Mouse (Mus musculus): ENCODE results near the gene Fgd3. TPM values are rescaled to one million over a fixed set of nuclear protein-coding genes. Genes with fewer than 3 reads are reported as not detected.
A peak's percentile ranks its signal among the peaks of the same experiment; 100 is the strongest.

The Fgd3 gene
- polyA plus RNA-seq, 1 experiment from 2014 or later: 2.7 TPM

- no peak for ATAC-seq
- 0 out of 2 replicates have a peak, but pooled peaks cover 4% of the 10 kb centered on the region for H3K27me3 ChIP-seq (ENCODE audit: control insufficient read depth, insufficient read depth, low read depth, low read length)
- H3K9me3 ChIP-seq (replicated peaks; ENCODE audit: control insufficient read depth, low read length, poor library complexity, severe bottlenecking): no peaks in the 10 kb centered on the region
- H3K36me3 ChIP-seq (ENCODE audit: control insufficient read depth, insufficient read depth, low read length): no peaks in the 10 kb centered on the region
- H3K4me3 ChIP-seq (ENCODE audit: low read depth, low read length): no peak overlapping the region
- H3K4me2 ChIP-seq (ENCODE audit: low read length): no peak overlapping the region
- no peak overlapping the region for H3K9ac ChIP-seq (ENCODE audit: low read depth, low read length)
- WGBS: 19% methylated on average over 5 of the region's 5 CpGs
- H3K4me1 ChIP-seq (ENCODE audit: control insufficient read depth, insufficient read depth, low read length): 0 out of 2 replicates have a peak, but pooled peaks cover 3% of the 10 kb centered on the region
- no peak overlapping the region for H3K27ac ChIP-seq (ENCODE audit: low read length)
Observed at GRCm38 (mm10) chr13:49220912-49221311, 99.2 kb downstream of the Fgd3 start.

- Histone ChIP-seq H3K36me3 (ENCODE audit: control insufficient read depth, insufficient read depth, low read length) (no peaks in the 10 kb centered on the region), H3K9ac (ENCODE audit: low read depth, low read length) (no peak overlapping the region), H3K4me3 (ENCODE audit: low read depth, low read length) (no peak overlapping the region), H3K4me1 (ENCODE audit: control insufficient read depth, insufficient read depth, low read length) (peaks cover 5% of the 10 kb centered on the region; the same call in 1 of the 2 replicates), H3K4me2 (ENCODE audit: low read length) (no peak overlapping the region), H3K9me3 (replicated peaks; ENCODE audit: control insufficient read depth, low read length, poor library complexity, severe bottlenecking) (no peaks in the 10 kb centered on the region), H3K27me3 (ENCODE audit: control insufficient read depth, insufficient read depth, low read depth, low read length) (0 out of 2 replicates have a peak, but pooled peaks cover 4% of the 10 kb centered on the region), H3K27ac (ENCODE audit: low read length) (no peak overlapping the region)
- ATAC-seq: no peak
- 91% methylated on average over 4 of the region's 4 CpGs for WGBS
Observed at GRCm38 (mm10) chr13:49219367-49219766, 100.7 kb downstream of the Fgd3 start.

GRCm38 (mm10) chr13:49218651-49219050, 101.5 kb downstream of the Fgd3 start:
- Histone ChIP-seq H3K4me1 (ENCODE audit: control insufficient read depth, insufficient read depth, low read length) (peaks cover 11% of the 10 kb centered on the region; the same call in 1 of the 2 replicates), H3K4me2 (ENCODE audit: low read length) (no peak overlapping the region), H3K9me3 (replicated peaks; ENCODE audit: control insufficient read depth, low read length, poor library complexity, severe bottlenecking) (no peaks in the 10 kb centered on the region), H3K36me3 (ENCODE audit: control insufficient read depth, insufficient read depth, low read length) (no peaks in the 10 kb centered on the region), H3K4me3 (ENCODE audit: low read depth, low read length) (no peak overlapping the region), H3K27ac (ENCODE audit: low read length) (no peak overlapping the region), H3K9ac (ENCODE audit: low read depth, low read length) (no peak overlapping the region), H3K27me3 (ENCODE audit: control insufficient read depth, insufficient read depth, low read depth, low read length) (0 out of 2 replicates have a peak, but pooled peaks cover 4% of the 10 kb centered on the region)
- WGBS: 24% methylated on average over 3 of the region's 3 CpGs
- ATAC-seq: no peak

- 51% methylated on average over 9 of the region's 9 CpGs for WGBS
- no peak for ATAC-seq
- Histone ChIP-seq H3K4me3 (ENCODE audit: low read depth, low read length) (no peak overlapping the region), H3K27ac (ENCODE audit: low read length) (no peak overlapping the region), H3K4me2 (ENCODE audit: low read length) (no peak overlapping the region), H3K27me3 (ENCODE audit: control insufficient read depth, insufficient read depth, low read depth, low read length) (0 out of 2 replicates have a peak, but pooled peaks cover 4% of the 10 kb centered on the region), H3K36me3 (ENCODE audit: control insufficient read depth, insufficient read depth, low read length) (no peaks in the 10 kb centered on the region), H3K4me1 (ENCODE audit: control insufficient read depth, insufficient read depth, low read length) (peaks cover 15% of the 10 kb centered on the region), H3K9ac (ENCODE audit: low read depth, low read length) (no peak overlapping the region), H3K9me3 (replicated peaks; ENCODE audit: control insufficient read depth, low read length, poor library complexity, severe bottlenecking) (no peaks in the 10 kb centered on the region)
Observed at GRCm38 (mm10) chr13:49216808-49217561, 103.1 kb downstream of the Fgd3 start.

- peak overlapping the region; percentile 76 for H3K4me3 ChIP-seq (ENCODE audit: low read depth, low read length)
- H3K27me3 ChIP-seq (ENCODE audit: control insufficient read depth, insufficient read depth, low read depth, low read length): 0 out of 2 replicates have a peak, but pooled peaks cover 4% of the 10 kb centered on the region
- peaks cover 21% of the 10 kb centered on the region for H3K4me1 ChIP-seq (ENCODE audit: control insufficient read depth, insufficient read depth, low read length)
- H3K9ac ChIP-seq (ENCODE audit: low read depth, low read length): peak overlapping the region; percentile 69
- ATAC-seq: no peak
- no peaks in the 10 kb centered on the region for H3K9me3 ChIP-seq (replicated peaks; ENCODE audit: control insufficient read depth, low read length, poor library complexity, severe bottlenecking)
- H3K36me3 ChIP-seq (ENCODE audit: control insufficient read depth, insufficient read depth, low read length): no peaks in the 10 kb centered on the region
- H3K27ac ChIP-seq (ENCODE audit: low read length): no peak overlapping the region
- H3K4me2 ChIP-seq (ENCODE audit: low read length): peak overlapping the region; percentile 87
- WGBS: 2% methylated on average over 17 of the region's 17 CpGs
Observed at GRCm38 (mm10) chr13:49216220-49216552, 103.9 kb downstream of the Fgd3 start.

GRCm38 (mm10) chr13:49215504-49216219, 104.4 kb downstream of the Fgd3 start, which contains the start of gene Card19:
Gene Card19, minus strand, starts transcription at chr13:49216037.
- H3K36me3 ChIP-seq (ENCODE audit: control insufficient read depth, insufficient read depth, low read length): no peaks in the 10 kb centered on the region
- H3K4me2 ChIP-seq (ENCODE audit: low read length): peak within 1 kb of the TSS; percentile 87
- peaks cover 24% of the 10 kb centered on the region for H3K4me1 ChIP-seq (ENCODE audit: control insufficient read depth, insufficient read depth, low read length)
- no peaks in the 10 kb centered on the region for H3K9me3 ChIP-seq (replicated peaks; ENCODE audit: control insufficient read depth, low read length, poor library complexity, severe bottlenecking)
- H3K27me3 ChIP-seq (ENCODE audit: control insufficient read depth, insufficient read depth, low read depth, low read length): 0 out of 2 replicates have a peak, but pooled peaks cover 4% of the 10 kb centered on the region
- WGBS: under 1% methylated on average over 76 of the region's 78 CpGs
- H3K4me3 ChIP-seq (ENCODE audit: low read depth, low read length): peak within 1 kb of the TSS; percentile 76
- H3K27ac ChIP-seq (ENCODE audit: low read length): no peak within 1 kb of the TSS
- peak; percentile 81 for ATAC-seq
- peak within 1 kb of the TSS; percentile 69 for H3K9ac ChIP-seq (ENCODE audit: low read depth, low read length)

- H3K9me3 ChIP-seq (replicated peaks; ENCODE audit: control insufficient read depth, low read length, poor library complexity, severe bottlenecking): no peaks in the 10 kb centered on the region
- 0 out of 2 replicates have a peak, but pooled peaks cover 4% of the 10 kb centered on the region for H3K27me3 ChIP-seq (ENCODE audit: control insufficient read depth, insufficient read depth, low read depth, low read length)
- H3K36me3 ChIP-seq (ENCODE audit: control insufficient read depth, insufficient read depth, low read length): no peaks in the 10 kb centered on the region
- peak overlapping the region; percentile 76 for H3K4me3 ChIP-seq (ENCODE audit: low read depth, low read length)
- H3K9ac ChIP-seq (ENCODE audit: low read depth, low read length): peak overlapping the region; percentile 69
- no peak overlapping the region for H3K27ac ChIP-seq (ENCODE audit: low read length)
- WGBS: 7% methylated on average over 5 of the region's 5 CpGs
- H3K4me2 ChIP-seq (ENCODE audit: low read length): peak overlapping the region; percentile 87
- peaks cover 24% of the 10 kb centered on the region for H3K4me1 ChIP-seq (ENCODE audit: control insufficient read depth, insufficient read depth, low read length)
- ATAC-seq: no peak
Observed at GRCm38 (mm10) chr13:49215128-49215503, 105.0 kb downstream of the Fgd3 start.

- WGBS: 84% methylated on average over 3 of the region's 3 CpGs
- ATAC-seq: no peak
- no peaks in the 10 kb centered on the region for H3K36me3 ChIP-seq (ENCODE audit: control insufficient read depth, insufficient read depth, low read length)
- 0 out of 2 replicates have a peak, but pooled peaks cover 4% of the 10 kb centered on the region for H3K27me3 ChIP-seq (ENCODE audit: control insufficient read depth, insufficient read depth, low read depth, low read length)
- H3K9me3 ChIP-seq (replicated peaks; ENCODE audit: control insufficient read depth, low read length, poor library complexity, severe bottlenecking): no peaks in the 10 kb centered on the region
- no peak overlapping the region for H3K4me3 ChIP-seq (ENCODE audit: low read depth, low read length)
- no peak overlapping the region for H3K9ac ChIP-seq (ENCODE audit: low read depth, low read length)
- peak overlapping the region; percentile 87 for H3K4me2 ChIP-seq (ENCODE audit: low read length)
- H3K27ac ChIP-seq (ENCODE audit: low read length): no peak overlapping the region
- peaks cover 24% of the 10 kb centered on the region for H3K4me1 ChIP-seq (ENCODE audit: control insufficient read depth, insufficient read depth, low read length)
Observed at GRCm38 (mm10) chr13:49214454-49214853, 105.7 kb downstream of the Fgd3 start.

GRCm38 (mm10) chr13:49213531-49213932, 106.6 kb downstream of the Fgd3 start:
- Histone ChIP-seq H3K4me3 (ENCODE audit: low read depth, low read length) (no peak overlapping the region), H3K4me2 (ENCODE audit: low read length) (no peak overlapping the region), H3K36me3 (ENCODE audit: control insufficient read depth, insufficient read depth, low read length) (no peaks in the 10 kb centered on the region), H3K27me3 (ENCODE audit: control insufficient read depth, insufficient read depth, low read depth, low read length) (0 out of 2 replicates have a peak, but pooled peaks cover 4% of the 10 kb centered on the region), H3K4me1 (ENCODE audit: control insufficient read depth, insufficient read depth, low read length) (peaks cover 24% of the 10 kb centered on the region), H3K9ac (ENCODE audit: low read depth, low read length) (no peak overlapping the region), H3K27ac (ENCODE audit: low read length) (no peak overlapping the region), H3K9me3 (replicated peaks; ENCODE audit: control insufficient read depth, low read length, poor library complexity, severe bottlenecking) (no peaks in the 10 kb centered on the region)
- WGBS: 62% methylated on average over 4 of the region's 4 CpGs
- no peak for ATAC-seq

All from midbrain, embryonic 16.5 days (tissue).